Mouse (Mus musculus) thymus, postnatal 36 days (tissue): Measurements from ENCODE around the gene Sfxn2.

Experiments
- DNase-seq, 2 experiments: peaks; one replicate each; pipeline ENCODE4 v3.0.0; 2022; ENCODE audit warnings: mixed read lengths in 2 of 2

The Sfxn2 gene

GRCm38 (mm10) chr19:46637598-46637997 is 64.4 kb downstream of the Sfxn2 start:
- DNase-seq = no peak

GRCm38 (mm10) chr19:46639053-46639452 is 65.9 kb downstream of the Sfxn2 start:
- no peak for DNase-seq

- DNase-seq = no peak
Observed at GRCm38 (mm10) chr19:46639496-46639895, 66.3 kb downstream of the Sfxn2 start.

GRCm38 (mm10) chr19:46640780-46641179 is 67.6 kb downstream of the Sfxn2 start:
- DNase-seq = no peak

GRCm38 (mm10) chr19:46641420-46642085 is 68.4 kb downstream of the Sfxn2 start:
- no peak for DNase-seq

GRCm38 (mm10) chr19:46642136-46642753 is 69.1 kb downstream of the Sfxn2 start:
- DNase-seq = no peak

GRCm38 (mm10) chr19:46643236-46643635 is 70.1 kb downstream of the Sfxn2 start:
- no peak for DNase-seq

- no peak for DNase-seq
Observed at GRCm38 (mm10) chr19:46644343-46644792, 71.2 kb downstream of the Sfxn2 start.

GRCm38 (mm10) chr19:46644793-46645602 is 71.8 kb downstream of the Sfxn2 start:
- no peak for DNase-seq

GRCm38 (mm10) chr19:46646041-46646481 is 72.9 kb downstream of the Sfxn2 start:
- no peak for DNase-seq

- DNase-seq = no peak
Observed at GRCm38 (mm10) chr19:46647254-46647653, 74.1 kb downstream of the Sfxn2 start.
